Mouse (Mus musculus) left cerebral cortex, adult 2 months (tissue): Measurements from ENCODE around the gene Por. TPM values are rescaled to one million over a fixed set of nuclear protein-coding genes. Genes with fewer than 3 reads are reported as not detected.

ENCODE experiments used
- DNase-seq, 2 experiments: peaks; one replicate each; pipeline ENCODE4 v3.0.0; 2021 to 2022; ENCODE audit warnings: low spot score in 2 of 2, mixed read lengths in 1 of 2; ENCODE audit errors: extremely low spot score in 1 of 2
- H3K27ac ChIP-seq: fragments of 200-600 bp; 2 replicates; pipeline ENCODE4 v1.8.1; 2022
- H3K4me3 ChIP-seq: fragments of 200-600 bp; 2 replicates; pipeline ENCODE4 v1.8.1; 2022
- CTCF ChIP-seq: fragments of 200-600 bp; IDR thresholded peaks from 2 replicates; pipeline ENCODE4 v1.8.1; 2022; ENCODE audit warnings: antibody characterized with exemption, mild to moderate bottlenecking, moderate library complexity
- intact Hi-C: fragments of 180-260 bp; cut with DNase I; formaldehyde crosslinking; loops from one replicate; pipeline ENCODE4 v1.15.1; 2025
- total RNA-seq, 2 experiments: library from RNA; stranded (reverse); gene quantifications; 2 replicates each; pipeline ENCODE4 v1.2.3; 2021

Gene Por
- total RNA-seq, 2 experiments from 2014 or later, result 86.0 to 93.6 TPM

DNA sequence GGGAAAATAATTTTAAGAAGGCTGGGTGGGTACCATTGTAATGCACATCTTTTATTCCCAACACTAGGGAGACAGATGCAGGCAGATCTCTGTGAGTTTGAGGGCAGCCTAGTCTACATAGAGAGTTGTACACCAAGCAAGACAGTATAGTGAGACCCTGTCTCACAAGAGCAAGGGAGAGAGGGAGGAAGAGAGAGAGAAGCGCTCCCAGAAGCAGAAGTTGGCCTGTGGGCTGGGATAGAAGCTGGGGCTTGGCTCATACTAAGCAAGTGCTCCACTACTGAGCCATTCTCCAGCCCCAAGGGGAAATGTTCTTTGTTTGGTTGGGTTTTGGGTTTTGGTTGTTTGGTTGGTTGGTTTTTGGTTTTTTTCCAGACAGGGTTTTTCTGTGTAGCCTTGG, 28.8 kb upstream of the Por start:
- H3K4me3 ChIP-seq, result no peak overlapping the region
- intact Hi-C loops, result no loop called here
- TF ChIP-seq CTCF, result no peak
- DNase-seq, result no peak
- no peak overlapping the region for H3K27ac ChIP-seq

DNA sequence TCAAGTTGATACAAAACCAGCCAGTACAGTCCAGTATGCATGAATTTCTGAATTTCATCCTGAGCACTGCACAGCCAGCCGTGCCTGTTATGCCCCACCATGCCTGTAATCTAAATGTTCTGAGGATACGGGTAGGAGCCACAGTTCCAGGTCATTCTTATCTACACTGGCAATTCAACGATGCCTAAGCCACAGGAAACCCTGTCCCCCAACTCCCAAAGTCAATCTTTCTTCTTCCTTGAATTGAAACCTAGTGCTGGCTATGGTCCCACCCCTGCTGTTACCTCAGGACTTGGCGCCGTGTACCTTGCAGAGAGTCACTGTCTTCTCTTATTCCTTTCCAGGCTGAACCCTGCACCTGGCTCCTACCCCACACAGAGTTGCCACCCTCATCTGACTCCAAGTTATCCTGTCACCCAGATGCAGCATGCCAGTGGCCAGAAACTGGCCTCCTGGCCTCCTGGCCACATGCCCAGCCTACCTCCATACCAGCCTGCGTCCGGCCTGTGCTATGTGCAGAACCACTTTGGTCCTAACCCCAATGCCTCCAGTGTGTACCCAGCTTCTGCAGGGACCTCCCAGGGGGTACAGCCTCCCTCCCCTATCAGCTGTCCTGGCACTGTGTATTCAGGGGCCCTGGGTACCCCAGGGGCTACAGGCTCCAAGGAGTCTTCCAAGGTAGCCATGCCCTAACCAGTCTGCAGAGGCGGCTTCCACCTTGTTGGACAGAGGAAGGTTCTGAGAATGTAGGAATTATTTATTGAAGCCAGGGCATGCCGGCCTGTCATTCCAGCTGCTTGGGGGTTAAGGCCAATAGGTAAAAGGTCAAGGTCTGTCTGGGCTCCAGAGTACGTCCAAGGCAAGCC, 26.9 kb upstream of the Por start:
- no peak for TF ChIP-seq CTCF
- Histone ChIP-seq H3K27ac (no peak overlapping the region), H3K4me3 (no peak overlapping the region)
- DNase-seq, result no peak
- intact Hi-C loops, result no loop called here

DNA sequence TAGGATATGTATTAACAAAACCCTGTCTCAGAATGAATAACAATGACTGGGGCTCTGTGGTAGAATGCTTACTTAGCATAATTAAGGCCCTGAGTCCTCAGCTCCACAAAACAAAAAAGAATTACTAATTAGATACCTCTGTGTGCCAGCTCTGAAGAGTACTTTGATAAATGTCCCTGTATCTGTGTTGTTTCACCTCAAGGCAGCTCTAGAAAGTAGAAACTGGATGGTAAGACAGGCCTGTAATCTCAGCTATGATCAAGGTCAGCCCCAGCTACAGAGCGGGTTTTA, 26.3 kb upstream of the Por start:
- no peak for DNase-seq
- intact Hi-C loops, result no loop called here
- no peak for TF ChIP-seq CTCF
- Histone ChIP-seq H3K27ac (no peak overlapping the region), H3K4me3 (no peak overlapping the region)

DNA sequence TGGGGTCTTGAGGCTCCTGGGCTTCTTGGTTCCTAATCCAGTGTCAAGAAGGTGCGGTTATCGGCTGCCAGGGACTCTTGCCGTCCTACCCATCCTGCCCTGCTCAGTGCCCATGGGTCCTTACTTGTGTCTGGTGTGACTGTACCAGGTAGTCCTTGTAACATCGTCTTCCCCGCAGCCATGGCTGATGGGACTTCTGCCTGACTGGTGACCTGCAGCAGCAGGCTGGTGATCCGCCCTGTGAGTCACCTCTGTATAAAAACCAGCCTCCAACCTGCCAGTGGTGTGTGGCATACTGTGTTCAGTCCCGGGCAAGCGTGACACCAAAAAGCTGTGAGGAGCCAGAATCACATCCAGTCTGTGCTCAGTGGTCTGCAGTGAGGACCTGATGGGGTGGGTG, 26.0 kb upstream of the Por start:
- no peak for TF ChIP-seq CTCF
- DNase-seq, result no peak
- H3K27ac ChIP-seq, result no peak overlapping the region
- intact Hi-C loops, result no loop called here
- H3K4me3 ChIP-seq, result no peak overlapping the region

DNA sequence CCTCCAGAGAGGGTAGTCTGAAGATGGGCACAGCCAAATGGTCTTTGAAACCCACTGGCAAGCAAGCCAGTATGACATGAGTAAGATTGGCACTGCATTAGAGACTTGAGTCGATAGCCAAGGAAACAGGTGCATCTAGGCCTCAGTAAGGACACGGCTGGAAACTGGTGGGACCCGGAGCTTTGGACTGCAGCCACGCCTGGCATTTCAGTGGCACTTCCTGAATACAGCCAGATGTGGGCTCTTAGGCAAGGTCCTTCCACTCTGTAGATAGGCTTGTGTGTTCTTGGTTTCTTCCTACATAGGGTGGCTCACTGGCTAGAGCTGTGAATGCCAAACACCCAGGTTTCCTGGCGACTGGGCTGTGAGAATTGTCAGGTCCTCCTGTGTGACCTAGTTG, 24.5 kb upstream of the Por start:
- Histone ChIP-seq H3K4me3 (no peak overlapping the region), H3K27ac (no peak overlapping the region)
- intact Hi-C loops, result no loop called here
- no peak for DNase-seq
- no peak for TF ChIP-seq CTCF

DNA sequence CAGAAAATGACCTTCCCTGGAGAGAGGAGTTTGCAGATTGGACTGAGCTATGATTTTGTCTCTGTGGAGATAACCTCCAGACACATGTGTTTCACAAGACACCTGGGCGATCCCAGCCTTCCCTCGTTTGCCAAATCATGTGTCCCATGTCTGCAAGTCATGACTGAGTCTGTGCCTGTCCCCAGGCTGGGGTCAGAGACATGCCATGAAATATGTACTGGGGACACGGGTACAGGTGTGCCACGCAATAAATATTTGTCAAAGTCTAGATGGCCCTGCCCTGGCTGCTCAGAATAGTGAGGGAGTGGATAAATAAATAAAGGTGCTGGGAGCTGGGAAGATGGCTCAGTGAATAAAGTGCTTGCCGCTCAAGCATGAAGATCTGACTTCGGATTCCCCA, 23.8 kb upstream of the Por start:
- intact Hi-C loops, result no loop called here
- TF ChIP-seq CTCF, result no peak
- Histone ChIP-seq H3K27ac (no peak overlapping the region), H3K4me3 (no peak overlapping the region)
- no peak for DNase-seq

DNA sequence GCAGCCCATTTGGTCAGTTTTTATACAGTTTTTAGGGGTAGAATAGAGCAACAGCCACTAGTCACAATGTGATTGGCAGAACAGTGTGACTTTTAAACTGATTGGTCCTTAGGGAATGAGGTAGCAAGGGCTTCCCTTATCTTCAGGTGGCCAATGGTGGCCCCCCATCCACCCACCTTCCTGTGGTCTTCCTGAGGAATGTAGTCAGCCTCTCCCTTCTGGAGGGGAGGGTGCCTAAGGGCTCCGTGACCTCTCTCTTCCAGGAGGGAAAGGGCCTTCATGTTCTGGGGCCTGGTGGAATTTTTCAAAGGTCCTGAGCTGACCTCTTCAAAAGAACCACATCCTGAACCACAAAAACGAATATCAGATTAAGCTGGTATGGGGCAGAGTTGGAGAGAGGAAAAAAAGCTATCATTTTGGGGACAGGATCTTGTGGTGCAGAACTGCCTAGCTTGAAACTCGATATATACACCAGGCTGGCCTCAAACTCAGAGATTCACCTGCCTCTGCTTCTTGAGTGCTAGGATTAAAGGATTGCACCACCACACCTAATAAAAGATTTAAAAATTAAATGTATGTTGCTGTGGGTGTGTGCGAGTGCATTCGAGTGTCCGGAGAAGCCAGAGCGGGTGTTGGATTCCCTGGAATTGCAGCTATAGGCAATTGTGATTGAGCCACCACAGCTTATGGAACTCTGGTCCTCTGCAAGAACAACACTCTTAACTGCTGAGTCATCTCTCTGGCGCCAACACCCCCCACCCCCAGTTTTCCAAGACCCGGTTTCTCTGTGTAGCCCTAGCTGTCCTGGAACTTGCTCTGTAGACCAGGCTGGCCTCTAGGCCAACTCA, 21.1 kb upstream of the Por start:
- intact Hi-C loops, result no loop called here

DNA sequence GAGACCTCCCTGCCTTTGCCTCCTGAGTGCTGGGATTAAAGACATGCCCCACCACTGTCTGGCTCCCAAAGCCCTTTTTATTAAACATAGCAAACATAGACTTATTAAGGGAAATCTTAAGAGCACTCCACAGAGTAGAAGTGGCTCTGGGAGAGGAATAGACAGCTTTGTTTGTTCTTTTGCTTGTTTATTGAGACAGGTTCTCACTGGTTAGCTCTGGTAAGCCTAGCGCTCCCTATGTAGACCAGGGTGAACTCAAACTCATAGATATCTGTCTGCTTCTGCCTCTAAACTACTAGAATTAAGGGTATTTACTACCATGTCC, 20.6 kb upstream of the Por start:
- TF ChIP-seq CTCF, result no peak
- no peak for DNase-seq
- H3K27ac ChIP-seq, result no peak overlapping the region
- no peak overlapping the region for H3K4me3 ChIP-seq
- intact Hi-C loops, result no loop called here

More for the DNA sequence above, 21.1 kb upstream of the Por start:
- H3K27ac ChIP-seq, result no peak overlapping the region
- no peak for DNase-seq
- TF ChIP-seq CTCF, result no peak
- H3K4me3 ChIP-seq, result no peak overlapping the region

DNA sequence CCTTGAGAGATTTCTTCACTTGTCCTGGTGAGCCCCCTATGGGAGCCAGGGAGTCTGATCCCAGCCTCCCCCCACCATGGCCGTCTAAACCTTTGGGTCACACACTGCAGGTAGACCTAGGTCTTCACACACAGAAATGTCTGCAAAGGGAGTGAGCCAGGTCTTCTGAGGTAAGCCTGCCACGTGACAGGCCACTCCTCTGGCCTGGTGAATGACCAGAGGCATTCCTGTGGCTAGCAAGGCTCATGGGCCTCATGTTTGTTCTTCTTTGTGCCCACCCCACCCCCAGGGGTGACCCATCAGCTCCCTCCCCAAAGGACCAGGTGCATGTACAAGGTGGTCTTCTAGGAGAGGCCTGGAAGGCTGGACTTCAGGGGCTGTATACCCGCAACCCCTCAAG, 18.3 kb upstream of the Por start:
- no peak for TF ChIP-seq CTCF
- no peak overlapping the region for H3K27ac ChIP-seq
- no peak overlapping the region for H3K4me3 ChIP-seq
- DNase-seq, result no peak
- intact Hi-C loops, result no loop called here

DNA sequence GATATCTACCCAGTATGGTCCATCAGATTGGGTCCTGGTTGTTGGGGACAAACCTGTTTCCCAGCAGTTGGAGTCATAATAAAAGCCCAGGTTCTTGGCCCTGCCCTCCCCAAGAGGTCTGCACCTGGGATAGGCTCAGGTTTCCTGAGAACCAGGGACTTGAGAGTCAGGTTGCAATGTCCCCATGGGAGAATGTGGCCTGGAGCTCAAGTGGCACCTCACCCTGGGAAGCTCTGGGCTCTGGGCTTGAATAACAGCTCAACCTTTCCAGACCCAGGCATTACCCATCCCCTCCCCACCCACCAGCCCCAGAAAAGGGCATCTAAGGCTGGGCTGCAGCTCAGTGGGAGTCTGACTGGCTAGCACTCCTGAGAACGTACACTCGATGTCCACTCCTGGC, 16.6 kb upstream of the Por start:
- H3K4me3 ChIP-seq, result no peak overlapping the region
- TF ChIP-seq CTCF, result no peak
- no peak overlapping the region for H3K27ac ChIP-seq
- intact Hi-C loops, result no loop called here
- DNase-seq, result no peak

DNA sequence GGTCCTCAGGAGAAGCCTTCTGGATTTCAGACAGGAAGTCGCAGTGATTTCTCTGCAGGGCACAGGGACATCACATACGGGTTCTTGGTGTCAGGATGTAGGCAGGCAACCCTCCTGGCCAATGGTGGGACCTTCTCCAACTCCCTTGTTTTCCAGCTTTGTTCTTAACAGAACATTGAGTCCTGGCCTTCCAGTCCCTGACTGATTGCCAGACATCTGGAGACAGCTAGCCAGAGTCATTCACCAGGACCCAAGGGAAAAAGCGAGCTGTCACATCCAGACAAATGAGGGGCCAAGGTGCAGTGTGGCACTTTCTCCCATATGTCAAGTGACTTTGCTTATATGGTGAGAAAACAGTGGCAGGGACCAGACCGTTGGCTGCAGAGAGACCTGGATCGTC, 13.8 kb upstream of the Por start:
- no peak overlapping the region for H3K4me3 ChIP-seq
- no peak for TF ChIP-seq CTCF

DNA sequence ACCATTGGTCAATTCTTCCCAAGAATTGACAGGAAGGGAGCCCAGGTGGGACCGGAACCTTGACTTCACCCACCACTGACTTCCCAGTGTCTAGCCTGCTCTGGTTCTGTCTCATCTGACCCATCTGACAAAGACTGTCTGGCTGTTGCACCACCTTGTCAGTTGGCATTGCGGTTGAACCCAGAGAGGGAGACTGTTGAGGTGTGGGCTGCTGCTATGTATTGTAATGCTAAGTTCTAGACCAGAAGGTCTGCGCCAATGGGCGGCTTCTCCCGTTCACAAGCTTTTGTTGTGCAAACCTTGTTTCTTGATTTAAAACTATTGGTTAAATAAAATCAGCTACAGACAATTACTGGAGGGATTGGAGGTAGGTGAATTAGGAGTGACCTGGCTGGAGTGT, 12.7 kb upstream of the Por start:
- TF ChIP-seq CTCF, result no peak
- intact Hi-C loops, result no loop called here
- Histone ChIP-seq H3K27ac (no peak overlapping the region), H3K4me3 (no peak overlapping the region)
- no peak for DNase-seq

More for the DNA sequence above, 13.8 kb upstream of the Por start:
- no peak for DNase-seq
- intact Hi-C loops, result no loop called here
- H3K27ac ChIP-seq, result no peak overlapping the region

DNA sequence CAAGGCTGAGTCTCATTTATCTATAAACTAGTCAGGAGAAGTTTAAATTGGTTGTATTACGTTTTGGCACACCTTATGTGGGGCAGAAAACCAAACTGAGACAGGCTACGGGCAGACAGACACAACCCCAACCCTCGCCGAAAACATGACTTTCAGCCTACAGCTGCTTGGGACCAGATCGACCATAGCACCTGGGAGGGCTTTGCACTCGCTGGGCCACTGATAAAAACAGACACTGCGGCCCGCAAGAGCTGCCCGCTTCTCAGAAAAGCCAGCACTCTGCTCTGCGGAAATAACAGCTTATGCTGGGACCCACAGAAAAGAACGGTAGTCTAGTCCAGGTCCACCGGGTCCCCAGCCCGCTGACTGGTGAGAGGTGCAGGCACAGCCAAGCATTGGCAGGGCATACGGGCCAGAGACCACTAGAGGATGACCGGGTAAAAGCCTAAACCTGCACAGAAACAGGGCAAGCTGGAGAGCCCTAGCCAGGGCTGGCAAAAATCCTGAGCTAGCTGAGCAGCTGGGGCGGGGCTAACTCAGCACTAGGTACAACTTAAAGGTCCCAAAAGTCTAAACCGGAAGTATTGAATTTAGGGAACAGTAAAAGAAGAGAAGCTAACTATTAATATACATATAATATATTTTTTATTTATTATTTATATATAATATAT, 12.0 kb upstream of the Por start:
- no peak for TF ChIP-seq CTCF
- no peak overlapping the region for H3K27ac ChIP-seq
- H3K4me3 ChIP-seq, result no peak overlapping the region
- DNase-seq, result no peak
- intact Hi-C loops, result no loop called here
